Mouse (Mus musculus): Measurements from ENCODE around the gene Hsd17b11. TPM values are rescaled to one million over a fixed set of nuclear protein-coding genes. Genes with fewer than 3 reads are reported as not detected.
"Not testable (repeated sequence)": the region's sequence is repeated elsewhere in the genome, so short reads cannot be mapped to it uniquely, and the experiment has no call there.

Hsd17b11 gene
- total RNA-seq, 2 experiments from 2014 or later, result 6.7 to 8.3 TPM

DNA sequence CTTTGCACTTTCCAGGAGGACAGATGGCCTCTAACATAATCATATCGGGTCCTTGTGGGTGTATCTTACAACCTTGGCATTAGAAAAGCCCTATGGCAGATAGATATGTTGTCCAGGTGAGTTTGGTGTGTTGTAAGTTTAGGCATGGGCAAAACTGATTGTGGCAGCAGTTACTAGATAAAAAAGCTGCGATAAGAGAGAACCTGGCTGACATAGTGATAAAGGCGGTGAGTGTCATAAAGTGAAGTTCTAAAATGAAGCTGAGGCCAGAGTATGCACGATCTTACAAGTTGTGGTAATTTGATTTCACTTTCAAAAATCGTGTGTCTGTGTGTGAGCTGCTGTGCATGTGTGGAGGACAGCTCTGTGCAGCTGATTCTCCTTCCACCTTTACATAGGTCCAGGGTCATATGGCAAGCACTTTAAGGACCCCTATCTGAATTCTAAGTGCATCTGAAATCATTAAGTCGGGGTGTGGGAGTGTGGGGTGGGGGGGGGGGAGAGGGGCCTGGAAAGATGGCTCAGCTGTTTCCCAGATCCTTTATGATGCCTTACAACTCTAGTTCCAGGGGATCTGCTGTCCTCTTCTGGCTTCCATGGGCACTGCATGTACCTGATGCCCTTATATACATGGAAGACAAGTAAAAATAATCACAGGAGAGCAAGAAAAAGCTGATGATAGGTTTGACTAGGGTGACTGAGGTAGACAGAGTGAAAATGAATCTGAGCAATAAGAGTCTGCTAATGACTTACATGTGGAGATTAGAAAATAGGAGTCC lies 17.6 kb upstream of the Hsd17b11 start:
- no peak for DNase-seq
- intact Hi-C loops (cut with DNase I), result loop anchor here (2.0 kb wide), 1 partner anchor 41 kb away; no protein-coding TSS in a partner anchor

GRCm38 (mm10) chr5:104036686-104037085 lies 15.0 kb upstream of the Hsd17b11 start:
- DNase-seq, result no peak
- intact Hi-C loops (cut with DNase I), result no loop called here

GRCm38 (mm10) chr5:104035824-104036223 lies 14.1 kb upstream of the Hsd17b11 start:
- intact Hi-C loops (cut with DNase I), result no loop called here
- no peak for DNase-seq

GRCm38 (mm10) chr5:104035066-104035465 lies 13.3 kb upstream of the Hsd17b11 start:
- intact Hi-C loops (cut with DNase I), result no loop called here
- DNase-seq, result no peak

DNA sequence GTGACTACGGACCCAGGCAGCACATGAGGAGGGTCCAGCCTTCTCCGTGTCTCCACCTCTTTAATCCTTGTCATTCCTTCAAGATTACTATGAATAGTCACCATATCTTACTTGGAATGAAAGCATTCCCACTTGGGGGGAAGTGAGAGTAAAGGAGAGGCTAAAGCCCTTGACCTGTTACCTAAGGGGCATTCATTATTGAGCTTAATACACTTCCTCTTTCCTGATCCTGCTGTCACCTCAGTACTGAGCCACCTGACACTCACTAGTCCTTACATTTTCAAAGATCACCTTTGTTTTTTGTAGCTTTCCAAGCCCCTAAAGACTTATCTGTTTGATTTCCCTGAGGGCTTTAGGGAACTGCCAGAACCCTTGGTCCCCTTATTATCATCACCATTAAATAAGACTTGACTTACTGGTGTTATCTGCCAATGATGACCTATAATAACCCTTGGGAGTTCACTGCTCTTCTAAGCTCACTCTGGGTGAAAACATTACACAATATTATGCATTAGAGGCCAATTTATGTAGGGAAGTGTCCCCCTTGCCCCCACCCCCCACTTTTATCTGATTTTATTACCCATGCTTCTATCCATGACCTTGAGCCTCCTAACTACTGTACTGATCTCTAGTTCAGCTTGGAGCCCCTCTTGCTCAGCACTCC lies 10.8 kb upstream of the Hsd17b11 start:
- intact Hi-C loops (cut with DNase I), result no loop called here
- DNase-seq, result no peak

- intact Hi-C loops (cut with DNase I), result no loop called here
- DNase-seq, result no peak
These were observed 3.6 kb upstream of the Hsd17b11 start for GRCm38 (mm10) chr5:104025245-104025854.

DNA sequence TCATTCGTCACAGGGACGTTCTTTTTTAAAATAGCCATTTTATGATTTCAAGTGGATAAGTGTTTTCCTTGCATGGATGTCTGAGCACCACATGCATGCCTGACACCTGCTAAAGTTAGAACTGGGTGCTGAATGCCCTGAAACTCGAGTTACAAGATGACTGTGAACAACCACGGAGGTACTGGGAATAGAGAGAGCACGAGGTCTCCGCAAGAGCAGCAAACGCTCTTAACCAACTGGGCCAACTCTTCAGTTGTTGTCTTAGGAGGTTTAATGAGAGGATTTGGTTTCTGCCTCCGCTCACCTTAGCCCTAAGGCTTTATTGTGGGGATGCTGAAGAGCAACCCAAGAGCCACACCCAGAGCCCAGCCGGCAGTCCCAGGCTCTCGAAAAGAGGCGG lies 3.0 kb upstream of the Hsd17b11 start:
- intact Hi-C loops (cut with DNase I), result no loop called here
- no peak for DNase-seq

DNA sequence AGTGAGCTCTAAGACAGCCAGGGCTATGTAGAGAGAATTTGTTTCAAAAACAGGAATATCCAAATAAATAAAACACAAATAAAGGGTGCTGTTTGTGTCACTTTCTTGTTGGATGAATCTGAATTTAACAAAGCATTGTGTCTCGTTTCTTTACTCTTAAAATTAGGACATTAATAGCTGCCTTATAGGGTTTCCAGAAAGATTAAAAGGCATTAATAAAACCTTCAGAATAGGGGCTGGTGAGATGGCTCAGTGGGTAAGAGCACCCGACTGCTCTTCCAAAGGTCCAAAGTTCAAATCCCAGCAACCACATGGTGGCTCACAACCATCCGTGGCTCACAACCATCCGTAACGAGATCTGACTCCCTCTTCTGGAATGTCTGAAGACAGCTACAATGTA lies 2.5 kb upstream of the Hsd17b11 start:
- intact Hi-C loops (cut with DNase I), result not testable (repeated sequence)

DNA sequence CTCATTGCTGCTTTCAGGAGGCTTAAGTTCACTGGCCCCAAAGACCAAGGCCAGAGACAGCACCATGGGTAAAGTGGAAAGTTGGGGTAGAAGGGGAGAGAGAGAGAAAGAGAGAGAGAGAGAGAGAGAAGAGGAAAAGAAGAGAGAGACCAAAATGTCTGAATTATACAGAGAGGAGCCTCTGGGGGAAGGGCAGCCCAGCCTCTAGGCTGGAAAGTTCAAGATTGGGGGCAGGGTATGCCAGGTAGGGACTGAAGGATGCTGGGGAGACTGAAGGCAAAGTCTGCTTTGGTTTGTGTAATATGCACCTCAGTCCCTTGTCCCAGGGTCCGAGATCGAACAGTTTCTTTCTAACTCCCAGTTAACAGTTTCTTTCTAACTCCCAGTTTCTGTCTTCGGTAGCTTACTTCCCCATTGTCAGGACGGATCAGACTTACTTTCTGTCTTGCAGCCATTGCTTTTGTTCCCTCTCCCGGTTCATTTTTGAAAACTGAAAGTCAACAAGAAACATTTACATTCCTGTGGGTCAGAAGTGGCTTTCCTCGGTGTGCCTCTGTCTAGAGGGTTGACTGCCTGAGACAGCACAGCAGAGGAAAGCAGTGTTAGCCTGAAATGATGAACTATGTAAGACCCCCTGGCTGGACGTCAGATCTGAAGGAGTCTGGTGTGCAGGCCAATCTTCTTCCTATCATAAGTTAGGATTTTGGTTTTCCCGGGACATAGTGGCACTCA lies 1.7 kb upstream of the Hsd17b11 start:
- no peak for DNase-seq
- intact Hi-C loops (cut with DNase I), result no loop called here

More for the DNA sequence above, 2.5 kb upstream of the Hsd17b11 start:
- DNase-seq, result not testable (repeated sequence)

DNA sequence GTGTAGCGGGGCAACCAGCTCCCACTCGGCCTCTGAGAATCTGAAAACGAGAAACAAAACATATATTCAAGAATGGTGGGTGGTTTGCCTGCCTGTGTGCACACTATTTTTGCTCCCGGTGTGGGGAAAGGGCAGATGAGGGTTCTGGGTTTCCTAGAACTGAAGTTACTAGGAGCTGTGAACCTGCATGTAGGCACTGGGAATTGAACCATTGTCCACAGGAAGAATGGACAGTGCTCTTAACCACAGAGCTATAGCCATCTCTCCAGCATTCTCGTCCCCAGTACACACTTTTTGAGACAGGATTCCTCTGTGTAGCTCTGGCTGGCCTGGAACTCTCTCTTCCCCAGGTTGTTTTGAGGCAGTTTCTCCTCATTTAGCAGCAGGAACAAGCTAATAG lies 839 bp upstream of the Hsd17b11 start:
- intact Hi-C loops (cut with DNase I), result no loop called here
- no peak for DNase-seq

DNA sequence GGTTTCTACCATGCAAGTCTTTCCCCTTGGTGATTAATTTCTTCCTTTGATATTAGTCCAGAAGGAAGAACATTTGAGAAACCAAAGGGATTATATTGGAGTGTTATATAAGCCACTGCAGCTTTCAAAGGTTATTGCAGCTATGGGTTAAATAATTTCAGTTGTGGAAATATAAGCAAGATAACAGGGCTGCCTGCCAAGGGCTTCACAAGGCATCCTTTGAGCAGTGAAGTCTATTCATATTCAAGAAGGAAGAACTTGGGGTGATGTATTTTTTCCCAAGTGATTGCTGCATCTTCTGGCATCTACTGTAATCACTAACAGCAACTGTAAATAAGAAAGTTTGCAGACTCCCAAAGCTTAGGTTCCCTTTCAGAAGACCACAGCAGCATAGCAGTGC lies 10.3 kb downstream of the Hsd17b11 start:
- intact Hi-C loops (cut with DNase I), result no loop called here

GRCm38 (mm10) chr5:104010261-104010660 lies 11.5 kb downstream of the Hsd17b11 start:
- intact Hi-C loops (cut with DNase I), result no loop called here
- DNase-seq, result no peak

More for the DNA sequence above, 10.3 kb downstream of the Hsd17b11 start:
- DNase-seq, result no peak

- intact Hi-C loops (cut with DNase I), result no loop called here
- no peak for DNase-seq
These were observed 12.3 kb downstream of the Hsd17b11 start for GRCm38 (mm10) chr5:104009421-104009820.

- intact Hi-C loops (cut with DNase I), result no loop called here
- no peak for DNase-seq
These were observed 13.9 kb downstream of the Hsd17b11 start for GRCm38 (mm10) chr5:104007801-104008200.

GRCm38 (mm10) chr5:104006811-104007210 lies 14.9 kb downstream of the Hsd17b11 start:
- intact Hi-C loops (cut with DNase I), result no loop called here
- no peak for DNase-seq

DNA sequence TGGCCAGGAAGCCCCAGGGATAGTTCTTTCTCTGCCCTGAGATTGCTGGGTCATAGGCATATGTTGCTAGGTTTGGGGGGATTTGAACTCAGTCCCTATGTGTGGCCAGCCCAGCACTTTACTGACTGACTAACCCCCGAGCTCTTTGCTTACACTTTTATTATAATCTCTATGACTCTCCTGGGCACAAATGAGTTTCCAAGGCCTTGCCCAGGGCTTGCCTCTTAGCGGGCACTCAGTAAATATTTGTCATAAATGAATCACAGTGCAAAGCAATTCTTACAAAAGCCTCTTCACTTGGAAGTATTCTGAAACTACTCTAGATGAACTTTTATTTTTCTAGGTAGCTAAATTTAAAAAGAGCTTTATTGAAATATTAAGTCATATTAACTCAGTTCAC lies 17.8 kb downstream of the Hsd17b11 start:
- DNase-seq, result no peak
- intact Hi-C loops (cut with DNase I), result loop anchor here (5.0 kb wide), 1 partner anchor 53 kb away; no protein-coding TSS in a partner anchor

GRCm38 (mm10) chr5:104003256-104003931 lies 18.3 kb downstream of the Hsd17b11 start:
- intact Hi-C loops (cut with DNase I), result loop anchor here (5.0 kb wide), 1 partner anchor 54 kb away; no protein-coding TSS in a partner anchor
- no peak for DNase-seq

DNA sequence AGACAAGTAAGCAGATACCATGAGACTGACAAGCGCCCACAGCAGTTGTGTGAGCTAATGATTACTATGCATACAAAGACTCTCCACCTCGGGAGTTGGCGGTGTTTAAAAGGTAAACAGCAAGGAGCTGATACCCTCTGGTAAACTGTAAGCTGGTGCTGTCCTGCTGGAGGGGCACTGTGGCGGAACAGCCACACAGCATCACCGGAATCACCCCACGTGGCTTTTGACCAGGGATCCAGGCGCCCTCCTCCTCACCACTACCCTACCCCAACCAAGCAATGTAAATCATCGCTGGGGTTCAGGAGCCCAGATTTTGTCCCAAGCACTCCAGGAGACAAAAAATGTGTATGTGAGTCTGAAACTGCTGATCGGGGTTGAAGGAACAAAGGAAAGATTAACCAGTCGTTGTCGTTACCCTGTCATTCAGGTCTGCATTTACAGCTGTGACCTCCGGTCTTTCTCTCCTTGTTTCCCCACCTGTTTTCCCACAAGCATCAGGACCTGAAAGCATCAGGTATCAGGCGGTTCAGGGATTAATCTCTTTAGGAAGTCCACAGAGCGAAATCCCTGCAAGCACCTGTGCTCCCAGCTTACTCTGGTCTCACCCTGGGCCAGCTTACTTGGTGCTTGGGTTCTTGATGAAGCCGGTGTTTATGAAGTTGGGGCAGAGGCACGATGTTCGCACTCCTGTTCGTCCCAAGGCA lies 19.0 kb downstream of the Hsd17b11 start:
- no peak for DNase-seq
- intact Hi-C loops (cut with DNase I), result loop anchor here (5.0 kb wide), 1 partner anchor 55 kb away; no protein-coding TSS in a partner anchor

DNA sequence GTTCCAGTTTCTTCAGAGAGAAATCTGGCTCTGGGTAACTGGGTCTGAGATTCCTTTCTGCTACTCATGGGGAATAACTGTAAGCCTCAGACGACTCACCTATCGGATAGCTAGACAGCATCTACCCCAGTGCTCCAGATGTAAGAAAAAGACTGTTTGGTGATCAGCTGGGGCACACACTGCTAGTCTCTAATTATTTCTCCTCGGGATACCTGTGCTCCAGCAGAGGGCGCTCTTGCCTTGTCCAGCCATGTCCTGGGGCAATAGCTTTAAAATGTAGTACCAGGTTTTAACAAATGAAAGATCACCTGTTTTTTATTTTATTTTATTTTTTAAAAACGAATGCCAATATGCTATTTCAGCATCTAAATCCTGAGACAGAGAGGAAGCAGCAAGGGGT lies 22.0 kb downstream of the Hsd17b11 start:
- peak; percentile 68 to 73 for DNase-seq
- intact Hi-C loops (cut with DNase I), result loop anchor here (2.0 to 5.0 kb wide), 2 partner anchors 39 to 58 kb away; no protein-coding TSS in a partner anchor
